Mouse (Mus musculus) myocyte (in vitro differentiated cells): ENCODE measurements at regions not wholly inside any gene's neighbourhood (a gene's known extent, or its start where the extent isn't known, plus 50 kb on each side); places are given as distances from the start of the nearest gene placed in this dataset.

Experiments
- H3K27me3 ChIP-seq: one replicate; pipeline ENCODE4 v1.6.1; 2011; ENCODE audit not compliant: control insufficient read depth, insufficient read depth, insufficient read length
- H3K36me3 ChIP-seq: one replicate; pipeline ENCODE4 v1.6.1; 2011; ENCODE audit not compliant: control insufficient read depth, insufficient read depth
- H3K4me2 ChIP-seq: one replicate; pipeline ENCODE4 v1.6.1; 2011; ENCODE audit warnings: low read depth, control low read depth
- H3K4me3 ChIP-seq: one replicate; pipeline ENCODE4 v1.5.1; 2011; ENCODE audit warnings: mild to moderate bottlenecking, control low read depth, moderate library complexity
- H3K79me2 ChIP-seq: one replicate; pipeline ENCODE4 v1.6.1; 2011; ENCODE audit not compliant: control insufficient read depth, insufficient read depth
- H3ac ChIP-seq: one replicate; pipeline ENCODE4 v1.6.1; 2011; ENCODE audit not compliant: control insufficient read depth, insufficient read length
- CEBPB ChIP-seq: IDR thresholded peaks from 2 replicates; pipeline ENCODE4 v1.6.1; 2011; ENCODE audit warnings: mild to moderate bottlenecking, moderate library complexity; ENCODE audit not compliant: poor library complexity, insufficient read depth, severe bottlenecking
- E2F4 ChIP-seq: IDR thresholded peaks from one replicate; pipeline ENCODE4 v1.6.1; 2011; ENCODE audit warnings: mild to moderate bottlenecking, control low read depth, moderate library complexity; ENCODE audit not compliant: insufficient read depth
- MAX ChIP-seq: IDR thresholded peaks from one replicate; pipeline ENCODE4 v1.6.1; 2011; ENCODE audit warnings: low read depth, mild to moderate bottlenecking, control low read depth
- MYOD1 ChIP-seq, 3 experiments: IDR thresholded peaks; one replicate each; pipeline ENCODE4 v1.6.1; 2011; ENCODE audit warnings: control low read depth in 2 of 3, low read depth in 2 of 3, mild to moderate bottlenecking in 2 of 3, moderate library complexity in 1 of 3; ENCODE audit not compliant: insufficient read length in 2 of 3, control insufficient read depth in 1 of 3
- MYOG ChIP-seq, 3 experiments: IDR thresholded peaks; one replicate each; pipeline ENCODE4 v1.6.1; 2011; ENCODE audit warnings: control low read depth in 2 of 3, low read depth in 2 of 3, mild to moderate bottlenecking in 2 of 3; ENCODE audit not compliant: insufficient read length in 2 of 3, control insufficient read depth in 1 of 3, insufficient read depth in 1 of 3
- POLR2A ChIP-seq: IDR thresholded peaks from one replicate; pipeline ENCODE4 v1.6.1; 2011; ENCODE audit warnings: low read depth, mild to moderate bottlenecking, control low read depth, moderate library complexity; ENCODE audit not compliant: insufficient read length
- POLR2AphosphoS2 ChIP-seq: IDR thresholded peaks from one replicate; pipeline ENCODE4 v1.6.1; 2011; ENCODE audit warnings: low read depth, control low read depth; ENCODE audit not compliant: insufficient read length
- REST ChIP-seq: IDR thresholded peaks from one replicate; pipeline ENCODE4 v1.6.1; 2011; ENCODE audit warnings: mild to moderate bottlenecking, control low read depth, moderate library complexity; ENCODE audit not compliant: insufficient read depth, insufficient read length
- SRF ChIP-seq: IDR thresholded peaks from one replicate; pipeline ENCODE4 v1.6.1; 2011; ENCODE audit warnings: low read depth; ENCODE audit not compliant: control insufficient read depth, insufficient read length
- TCF12 ChIP-seq: IDR thresholded peaks from one replicate; pipeline ENCODE4 v1.6.1; 2011; ENCODE audit warnings: mild to moderate bottlenecking, control low read depth; ENCODE audit not compliant: poor library complexity, insufficient read depth, severe bottlenecking
- TCF3 ChIP-seq: IDR thresholded peaks from one replicate; pipeline ENCODE4 v1.6.1; 2011; ENCODE audit warnings: low read depth, control low read depth; ENCODE audit not compliant: insufficient read length
- USF1 ChIP-seq: IDR thresholded peaks from one replicate; pipeline ENCODE4 v1.6.1; 2011; ENCODE audit warnings: low read depth, mild to moderate bottlenecking, control low read depth, moderate library complexity

GRCm38 (mm10) chr13:97680283-97680896, 80.0 kb downstream of the Gm10260 start:
- Histone ChIP-seq H3K27me3 (no peaks in the 10 kb centered on the region), H3K36me3 (no peaks in the 10 kb centered on the region), H3K4me3 (no peak overlapping the region), H3ac (no peak overlapping the region), H3K79me2 (no peaks in the 10 kb centered on the region), H3K4me2 (no peak overlapping the region)
- no peak for TF ChIP-seq USF1
- peak in 1 of 3 experiments; percentile 18 for TF ChIP-seq MYOG (IDR thresholded peaks at IDR 0.05; ENCODE audit: control insufficient read depth in 1 of 3, insufficient read depth in 1 of 3, insufficient read length in 2 of 3, low read depth in 2 of 3)
- TF ChIP-seq POLR2A, result no peak
- TF ChIP-seq POLR2AphosphoS2, result no peak
- TF ChIP-seq MYOD1 (IDR thresholded peaks at IDR 0.05; ENCODE audit: control insufficient read depth in 1 of 3, insufficient read length in 2 of 3, low read depth in 2 of 3), result peak in 1 of 3 experiments; percentile 43
- TF ChIP-seq TCF12, result no peak
- no peak for TF ChIP-seq MAX
- no peak for TF ChIP-seq SRF
- TF ChIP-seq REST, result no peak
- no peak for TF ChIP-seq CEBPB

- TF ChIP-seq TCF12, result no peak
- no peak for TF ChIP-seq MYOG (IDR thresholded peaks at IDR 0.05; ENCODE audit: control insufficient read depth in 1 of 3, insufficient read depth in 1 of 3, insufficient read length in 2 of 3, low read depth in 2 of 3)
- TF ChIP-seq POLR2A, result no peak
- no peak for TF ChIP-seq MAX
- no peak for TF ChIP-seq USF1
- TF ChIP-seq POLR2AphosphoS2, result no peak
- no peak for TF ChIP-seq TCF3
- TF ChIP-seq E2F4, result no peak
- TF ChIP-seq MYOD1 (IDR thresholded peaks at IDR 0.05; ENCODE audit: control insufficient read depth in 1 of 3, insufficient read length in 2 of 3, low read depth in 2 of 3), result no peak
- no peak for TF ChIP-seq SRF
- no peak for TF ChIP-seq REST
- no peak for TF ChIP-seq CEBPB
- Histone ChIP-seq H3ac (no peak overlapping the region), H3K4me3 (no peak overlapping the region), H3K79me2 (no peaks in the 10 kb centered on the region), H3K27me3 (no peaks in the 10 kb centered on the region), H3K36me3 (no peaks in the 10 kb centered on the region), H3K4me2 (no peak overlapping the region)
Observed at GRCm38 (mm10) chr13:97678991-97679390, 81.4 kb downstream of the Gm10260 start.

GRCm38 (mm10) chr13:97676536-97677048, 83.8 kb downstream of the Gm10260 start:
- Histone ChIP-seq H3K27me3 (no peaks in the 10 kb centered on the region), H3K79me2 (no peaks in the 10 kb centered on the region), H3K4me3 (no peak overlapping the region), H3K36me3 (no peaks in the 10 kb centered on the region), H3K4me2 (no peak overlapping the region), H3ac (no peak overlapping the region)
- TF ChIP-seq MAX (no peak), TCF12 (no peak)

GRCm38 (mm10) chr13:97673107-97673506, 87.3 kb downstream of the Gm10260 start:
- Histone ChIP-seq H3K27me3 (no peaks in the 10 kb centered on the region), H3K4me3 (no peak overlapping the region), H3ac (no peak overlapping the region), H3K79me2 (no peaks in the 10 kb centered on the region), H3K36me3 (no peaks in the 10 kb centered on the region), H3K4me2 (no peak overlapping the region)
- TF ChIP-seq USF1, result no peak
- no peak for TF ChIP-seq MYOG (IDR thresholded peaks at IDR 0.05; ENCODE audit: control insufficient read depth in 1 of 3, insufficient read depth in 1 of 3, insufficient read length in 2 of 3, low read depth in 2 of 3)
- TF ChIP-seq E2F4, result no peak
- no peak for TF ChIP-seq POLR2AphosphoS2
- no peak for TF ChIP-seq CEBPB
- no peak for TF ChIP-seq POLR2A
- TF ChIP-seq REST, result no peak
- TF ChIP-seq TCF3, result no peak
- no peak for TF ChIP-seq TCF12

GRCm38 (mm10) chr13:97672038-97672675, 88.3 kb downstream of the Gm10260 start:
- Histone ChIP-seq H3K36me3 (no peaks in the 10 kb centered on the region), H3K79me2 (no peaks in the 10 kb centered on the region), H3K4me3 (no peak overlapping the region), H3ac (no peak overlapping the region), H3K27me3 (no peaks in the 10 kb centered on the region), H3K4me2 (no peak overlapping the region)
- no peak for TF ChIP-seq MAX
- no peak for TF ChIP-seq USF1
- TF ChIP-seq TCF3, result no peak
- no peak for TF ChIP-seq POLR2A
- no peak for TF ChIP-seq SRF
- TF ChIP-seq E2F4, result no peak
- TF ChIP-seq CEBPB, result no peak
- TF ChIP-seq TCF12, result no peak
- TF ChIP-seq REST, result no peak
- no peak for TF ChIP-seq MYOG (IDR thresholded peaks at IDR 0.05; ENCODE audit: control insufficient read depth in 1 of 3, insufficient read depth in 1 of 3, insufficient read length in 2 of 3, low read depth in 2 of 3)
- no peak for TF ChIP-seq MYOD1 (IDR thresholded peaks at IDR 0.05; ENCODE audit: control insufficient read depth in 1 of 3, insufficient read length in 2 of 3, low read depth in 2 of 3)
